Mouse (Mus musculus) cortical plate, adult 2 months (tissue): Measurements from ENCODE around the gene Tnfrsf25.

Experiments used
- CTCF ChIP-seq: fragments of 200-500 bp; IDR thresholded peaks from 2 replicates; pipeline ENCODE4 v1.5.1; 2011; ENCODE audit warnings: mild to moderate bottlenecking, control low read depth, low read length; ENCODE audit not compliant: insufficient read depth; ENCODE audit errors: extremely low read depth
- POLR2A ChIP-seq: fragments of 200-500 bp; IDR thresholded peaks from 2 replicates; pipeline ENCODE4 v1.6.1; 2011; ENCODE audit warnings: mild to moderate bottlenecking, low read length, control low read depth; ENCODE audit not compliant: insufficient read depth; ENCODE audit errors: extremely low read depth

GRCm38 (mm10) chr4:152150546-152150945 lies 34.8 kb downstream of the Tnfrsf25 start:
- no peak for TF ChIP-seq CTCF
- TF ChIP-seq POLR2A = no peak
